Mouse (Mus musculus): Measurements from ENCODE around the gene Gm6899. TPM values are rescaled to one million over a fixed set of nuclear protein-coding genes. Genes with fewer than 3 reads are reported as not detected.

Gm6899 gene
- total and polyA plus RNA-seq, 3 experiments, result 0.60 TPM; not detected in 2

- TF ChIP-seq USF2 (conservative IDR thresholded peaks at IDR 0.05; ENCODE audit: low read depth, low read length) (no peak), RCOR1 (conservative IDR thresholded peaks at IDR 0.05; ENCODE audit: low read depth, low read length) (no peak), TCF12 (IDR thresholded peaks at IDR 0.05; ENCODE audit: low read depth, low read length) (no peak), JUND (conservative IDR thresholded peaks at IDR 0.05; ENCODE audit: low read depth, low read length) (peak; percentile 51), ELF1 (IDR thresholded peaks at IDR 0.05; ENCODE audit: low read depth, low read length) (peak; percentile 38; the same call in 1 of the 2 replicates), CHD1 (IDR thresholded peaks at IDR 0.05; ENCODE audit: low read depth, low read length) (peak; percentile 17; the same call in 1 of the 2 replicates), SMC3 (IDR thresholded peaks at IDR 0.05; ENCODE audit: low read depth, low read length) (no peak), POLR2A (IDR thresholded peaks at IDR 0.05; ENCODE audit: low read depth, low read length) (no peak), ZNF384 (IDR thresholded peaks at IDR 0.05; ENCODE audit: low read depth, low read length) (no peak), E2F4 (IDR thresholded peaks at IDR 0.05; ENCODE audit: insufficient replicate concordance, low read depth, low read length) (no peak), POLR2AphosphoS2 (IDR thresholded peaks at IDR 0.05; ENCODE audit: low read depth, low read length) (no peak)
Measured at GRCm38 (mm10) chr11:26585409-26586366, 7.4 kb upstream of the Gm6899 start (continued).

GRCm38 (mm10) chr11:26586367-26587183, 6.5 kb upstream of the Gm6899 start:
- dilution Hi-C loops (cut with MboI; ENCODE audit: extremely low pct_ligation_motif_present, extremely low pct_unique_long_range_greater_than_20kb, low sequenced_read_pairs), result no loop called here
- H3K27ac ChIP-seq (ENCODE audit: insufficient read depth, low read depth), result peak overlapping the region; percentile 88
- TF ChIP-seq CHD1 (IDR thresholded peaks at IDR 0.05; ENCODE audit: low read depth, low read length) (no peak), MAFK (IDR thresholded peaks at IDR 0.05; ENCODE audit: insufficient replicate concordance, low read length) (peak; percentile 98), PAX5 (IDR thresholded peaks at IDR 0.05; ENCODE audit: low read length) (no peak), KAT2A (IDR thresholded peaks at IDR 0.05; ENCODE audit: insufficient replicate concordance, low read length) (0 out of 2 replicates have a peak, but pooled peaks have one; percentile 50), UBTF (IDR thresholded peaks at IDR 0.05; ENCODE audit: low read depth, low read length) (no peak), MXI1 (IDR thresholded peaks at IDR 0.05; ENCODE audit: low read depth, low read length) (peak; percentile 83), JUND (conservative IDR thresholded peaks at IDR 0.05; ENCODE audit: low read depth, low read length) (peak; percentile 98), MAZ (IDR thresholded peaks at IDR 0.05; ENCODE audit: low read depth, low read length) (peak; percentile 77), SMC3 (IDR thresholded peaks at IDR 0.05; ENCODE audit: low read depth, low read length) (peak; percentile 28), NELFE (IDR thresholded peaks at IDR 0.05; ENCODE audit: low read depth, low read length) (peak; percentile 30; the same call in 1 of the 2 replicates), MYC (IDR thresholded peaks at IDR 0.05; ENCODE audit: low read depth, low read length) (peak; percentile 92), ELF1 (IDR thresholded peaks at IDR 0.05; ENCODE audit: low read depth, low read length) (peak; percentile 78), CHD2 (IDR thresholded peaks at IDR 0.05; ENCODE audit: low read length) (peak; percentile 89), MAX (IDR thresholded peaks at IDR 0.05; ENCODE audit: low read length) (peak; percentile 88), NRF1 (IDR thresholded peaks at IDR 0.05; ENCODE audit: low read depth, low read length) (0 out of 2 replicates have a peak, but pooled peaks have one; percentile 40), RAD21 (IDR thresholded peaks at IDR 0.05; ENCODE audit: low read depth, low read length) (no peak; the same call in none of the 2 replicates), POLR2AphosphoS2 (IDR thresholded peaks at IDR 0.05; ENCODE audit: low read depth, low read length) (no peak), POLR2A (IDR thresholded peaks at IDR 0.05; ENCODE audit: low read depth, low read length) (0 out of 2 replicates have a peak, but pooled peaks have one; percentile 27), ZC3H11A (IDR thresholded peaks at IDR 0.05; ENCODE audit: low read depth, low read length) (no peak), BHLHE40 (IDR thresholded peaks at IDR 0.05; ENCODE audit: low read depth, low read length) (peak; percentile 94), MEF2A (IDR thresholded peaks at IDR 0.05; ENCODE audit: borderline replicate concordance, low read depth, low read length) (peak; percentile 97), GABPA (IDR thresholded peaks at IDR 0.05; ENCODE audit: insufficient replicate concordance, low read depth, low read length) (no peak), HCFC1 (IDR thresholded peaks at IDR 0.05; ENCODE audit: low read depth, low read length) (peak; percentile 63; the same call in 1 of the 2 replicates), IRF4 (IDR thresholded peaks at IDR 0.05; ENCODE audit: low read depth, low read length) (peak; percentile 100), TBP (conservative IDR thresholded peaks at IDR 0.05; ENCODE audit: low read depth, low read length) (0 out of 2 replicates have a peak, but pooled peaks have one; percentile 18), SIN3A (IDR thresholded peaks at IDR 0.05; ENCODE audit: low read length) (peak; percentile 93), E2F4 (IDR thresholded peaks at IDR 0.05; ENCODE audit: insufficient replicate concordance, low read depth, low read length) (peak; percentile 79; the same call in 1 of the 2 replicates)

More at GRCm38 (mm10) chr11:26586367-26587183, 6.5 kb upstream of the Gm6899 start:
- Histone ChIP-seq H3K9ac (ENCODE audit: insufficient read depth, low read depth) (no peak overlapping the region), H3K36me3 (replicated peaks in 1 of 2; ENCODE audit: control insufficient read depth in 1 of 2, insufficient read depth in 1 of 2, low read length in 1 of 2) (peaks cover 5 to 58% of the 10 kb centered on the region in 2 experiments), H3K4me1 (ENCODE audit: control insufficient read depth in 1 of 2, insufficient read depth in 2 of 2) (peaks cover 14 to 81% of the 10 kb centered on the region in 2 experiments), H3K27me3 (replicated peaks) (no peaks in the 10 kb centered on the region), H3K9me3 (replicated peaks; ENCODE audit: low read length) (no peaks in the 10 kb centered on the region), H3K4me3 (replicated peaks in 1 of 3; ENCODE audit: low read depth in 2 of 3, low read length in 2 of 3, poor library complexity in 1 of 3) (peak overlapping the region in 1 of 3 experiments; percentile 17), H3K79me2 (replicated peaks; ENCODE audit: control insufficient read depth, extremely low read depth, insufficient read depth, poor library complexity, severe bottlenecking) (no peaks in the 10 kb centered on the region; the same call in 1 of the 2 replicates), H3K4me2 (ENCODE audit: insufficient read depth, low read depth, poor library complexity, severe bottlenecking) (peak overlapping the region; percentile 97)
- in situ Hi-C loops (cut with MboI; ENCODE audit: low pct_ligation_motif_present, low pct_unique_long_range_greater_than_20kb, low sequenced_read_pairs), result no loop called here
- peak; percentile 90 for DNase-seq (ENCODE audit: extremely low read depth)
